Mouse (Mus musculus) heart, embryonic 10.5 days (tissue): ENCODE data around the gene Nfib. TPM values are rescaled to one million over a fixed set of nuclear protein-coding genes. Genes with fewer than 3 reads are reported as not detected.

ENCODE experiments used
- DNase-seq: peaks from one replicate; pipeline ENCODE4 v3.0.0-alpha.2; 2017; ENCODE audit warnings: low spot score
- H3K27ac ChIP-seq: fragments of 300-500 bp; sonication (generic); 2 replicates; pipeline ENCODE4 v1.5.1; 2016; ENCODE audit warnings: mild to moderate bottlenecking
- H3K27me3 ChIP-seq: fragments of 300-500 bp; sonication (generic); 2 replicates; pipeline ENCODE4 v1.6.1; 2016; ENCODE audit warnings: mild to moderate bottlenecking; ENCODE audit not compliant: poor library complexity, insufficient read depth, severe bottlenecking
- H3K36me3 ChIP-seq: fragments of 300-500 bp; sonication (generic); 2 replicates; pipeline ENCODE4 v1.6.1; 2016; ENCODE audit warnings: mild to moderate bottlenecking, moderate library complexity
- H3K4me1 ChIP-seq: fragments of 300-500 bp; sonication (generic); 2 replicates; pipeline ENCODE4 v1.6.1; 2016; ENCODE audit warnings: mild to moderate bottlenecking
- H3K4me3 ChIP-seq: fragments of 300-500 bp; sonication (generic); 2 replicates; pipeline ENCODE4 v1.5.1; 2016; ENCODE audit warnings: mild to moderate bottlenecking, moderate library complexity
- H3K9me3 ChIP-seq: fragments of 300-500 bp; sonication (generic); 2 replicates; pipeline ENCODE4 v1.6.1; 2016; ENCODE audit warnings: mild to moderate bottlenecking, moderate library complexity
- WGBS: fragments of 180-500 bp; shearing (Covaris S2); methylation state at CpG from one replicate; pipeline ENCODE4 v1.1.7; 2016; 5-methylcytosine and 5-hydroxymethylcytosine counted together
- polyA plus RNA-seq: library from polyadenylated mRNA; unstranded; fragments of >200 nt; fragmentation: Nextera tagmentation; extraction: Ambion mirVana; gene quantifications from 2 replicates; pipeline ENCODE4 v1.2.1, GENCODE M21; 2016

Nfib gene
- polyA plus RNA-seq, 1 experiment from 2014 or later = 38.1 TPM

DNA sequence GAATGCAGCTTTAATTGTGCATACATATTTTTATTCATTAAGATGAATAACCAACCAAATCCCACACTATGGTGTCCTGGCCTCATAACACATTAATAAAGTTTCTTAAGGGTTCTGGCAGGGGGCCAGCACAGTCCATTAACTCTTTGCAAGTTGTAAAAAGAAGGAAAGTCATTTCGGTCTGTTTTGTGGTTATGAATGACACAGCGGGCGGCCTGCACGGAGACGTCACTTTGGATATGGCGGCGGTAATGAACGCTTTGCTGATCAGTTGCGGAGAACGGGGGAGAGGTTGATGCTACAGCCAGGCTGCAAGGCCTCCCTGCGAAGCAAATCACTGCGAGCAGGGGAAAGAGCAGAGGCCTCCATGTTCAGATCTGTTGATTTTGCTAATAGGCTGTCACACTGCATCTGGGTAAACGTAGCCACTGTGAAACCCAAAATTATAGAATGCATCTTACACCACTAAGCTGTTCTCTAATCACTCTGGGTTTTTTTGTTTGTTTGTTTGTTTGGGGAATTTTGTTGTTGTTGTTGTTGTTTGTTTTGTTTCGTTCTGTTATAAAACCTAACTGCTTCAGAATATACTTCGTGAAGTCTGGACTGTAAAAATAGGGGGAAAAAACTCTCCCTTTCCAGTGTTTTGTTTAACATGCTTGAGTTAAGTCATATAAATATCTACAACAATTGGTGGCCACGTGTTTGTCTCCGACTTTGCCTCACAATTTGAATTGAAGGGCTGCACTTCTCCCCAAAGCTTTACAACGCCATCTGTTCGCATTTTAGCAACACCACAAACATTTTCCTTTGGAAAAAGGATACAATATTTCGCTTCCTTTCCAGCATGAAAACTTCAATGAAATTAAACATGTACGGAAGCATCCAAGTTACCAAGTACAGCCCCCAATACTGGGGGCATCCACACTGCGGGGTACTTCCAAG lies 296.8 kb downstream of the Nfib start:
- Histone ChIP-seq H3K27ac (no peak overlapping the region), H3K4me3 (no peak overlapping the region), H3K36me3 (no peaks in the 10 kb centered on the region)

DNA sequence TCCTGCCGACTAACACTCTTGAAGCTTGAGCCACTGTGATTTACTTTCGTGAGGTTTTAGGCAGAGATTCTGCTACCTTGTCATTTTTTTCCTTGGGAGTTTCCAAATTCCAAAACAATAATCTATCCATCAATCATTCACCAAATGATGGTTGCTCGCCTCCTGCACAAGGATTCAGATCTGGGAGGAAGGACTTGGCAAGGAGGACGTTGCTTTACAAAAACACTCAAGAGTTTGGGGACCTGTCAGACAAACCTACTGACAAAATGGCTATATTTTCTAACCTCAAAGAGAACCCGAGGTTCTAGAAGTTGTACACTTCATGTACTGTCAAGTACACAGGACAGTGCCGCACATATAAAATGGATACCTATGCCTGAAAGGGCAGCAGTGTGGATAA lies 299.0 kb downstream of the Nfib start:
- Histone ChIP-seq H3K4me1 (peaks cover 50% of the 10 kb centered on the region), H3K27me3 (no peaks in the 10 kb centered on the region), H3K36me3 (no peaks in the 10 kb centered on the region; the same call in 1 of the 2 replicates), H3K9me3 (no peaks in the 10 kb centered on the region), H3K27ac (no peak overlapping the region), H3K4me3 (no peak overlapping the region)
- WGBS = 51% methylated on average over 6 of the region's 6 CpGs
- no peak for DNase-seq

More for the DNA sequence above, 296.8 kb downstream of the Nfib start:
- DNase-seq = no peak
- H3K27me3 ChIP-seq = no peaks in the 10 kb centered on the region
- H3K4me1 ChIP-seq = peaks cover 57% of the 10 kb centered on the region
- WGBS = 82% methylated on average over 22 of the region's 22 CpGs
- H3K9me3 ChIP-seq = no peaks in the 10 kb centered on the region

DNA sequence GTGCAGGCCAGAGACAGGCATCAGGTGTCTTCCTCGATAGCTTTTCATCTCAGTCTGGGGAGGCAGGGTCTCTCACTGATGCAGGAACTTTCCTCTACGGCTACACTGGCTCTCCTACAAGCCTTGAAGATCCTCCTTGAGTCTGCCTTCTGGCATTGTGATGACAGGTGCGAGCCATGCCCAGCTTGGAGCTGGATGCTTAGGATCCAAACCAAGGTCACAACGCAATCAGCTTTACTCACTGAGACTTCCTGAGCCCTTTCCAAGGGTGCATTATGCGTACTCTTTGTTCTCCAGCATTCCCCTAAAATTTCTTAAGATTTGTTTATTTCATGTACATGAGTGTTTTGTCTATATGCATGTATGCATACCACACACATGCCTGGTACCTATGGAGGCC lies 299.8 kb downstream of the Nfib start:
- H3K4me3 ChIP-seq = no peak overlapping the region
- H3K9me3 ChIP-seq = no peaks in the 10 kb centered on the region
- H3K36me3 ChIP-seq = no peaks in the 10 kb centered on the region; the same call in 1 of the 2 replicates
- H3K27me3 ChIP-seq = no peaks in the 10 kb centered on the region
- H3K27ac ChIP-seq = no peak overlapping the region
- no peak for DNase-seq
- WGBS = 82% methylated on average over 5 of the region's 5 CpGs
- H3K4me1 ChIP-seq = peaks cover 52% of the 10 kb centered on the region

DNA sequence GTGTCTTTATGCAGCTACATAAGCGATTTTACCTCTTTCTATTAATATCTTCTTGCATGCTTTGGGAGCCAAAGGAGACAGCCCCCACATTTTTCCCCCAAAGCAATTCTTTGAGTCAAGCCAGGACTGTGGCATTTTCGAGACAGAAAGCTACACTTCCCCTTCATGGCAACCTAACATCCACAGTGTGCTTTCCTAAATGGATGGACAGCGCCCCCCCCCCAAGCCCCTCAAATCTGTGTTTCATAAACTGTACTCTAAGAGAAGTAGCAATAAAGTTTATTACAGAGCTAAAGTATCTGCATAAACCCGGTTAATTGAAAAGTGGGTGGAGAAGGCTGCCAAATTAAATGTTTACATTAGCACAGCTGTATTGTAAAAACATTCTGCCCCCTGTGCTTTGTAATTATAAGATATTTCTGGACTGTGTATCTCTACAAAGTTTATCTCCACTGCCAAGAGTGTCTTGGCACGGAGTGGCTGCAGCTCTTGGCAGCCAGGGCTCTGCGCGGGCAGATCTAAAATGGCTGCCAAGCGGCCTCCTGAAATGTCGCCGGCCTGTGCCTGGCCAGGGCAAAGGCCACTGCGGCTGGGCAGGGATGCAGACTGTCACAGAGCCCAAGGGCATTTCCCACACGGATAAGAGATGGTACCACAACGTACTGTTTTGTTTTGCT lies 301.4 kb downstream of the Nfib start:
- peaks cover 65% of the 10 kb centered on the region for H3K4me1 ChIP-seq
- no peaks in the 10 kb centered on the region; the same call in 1 of the 2 replicates for H3K36me3 ChIP-seq
- H3K4me3 ChIP-seq = no peak overlapping the region
- no peak for DNase-seq
- no peaks in the 10 kb centered on the region for H3K27me3 ChIP-seq
- H3K27ac ChIP-seq = peak overlapping the region; percentile 82; the same call in 1 of the 2 replicates
- WGBS = 57% methylated on average over 13 of the region's 13 CpGs
- no peaks in the 10 kb centered on the region for H3K9me3 ChIP-seq

DNA sequence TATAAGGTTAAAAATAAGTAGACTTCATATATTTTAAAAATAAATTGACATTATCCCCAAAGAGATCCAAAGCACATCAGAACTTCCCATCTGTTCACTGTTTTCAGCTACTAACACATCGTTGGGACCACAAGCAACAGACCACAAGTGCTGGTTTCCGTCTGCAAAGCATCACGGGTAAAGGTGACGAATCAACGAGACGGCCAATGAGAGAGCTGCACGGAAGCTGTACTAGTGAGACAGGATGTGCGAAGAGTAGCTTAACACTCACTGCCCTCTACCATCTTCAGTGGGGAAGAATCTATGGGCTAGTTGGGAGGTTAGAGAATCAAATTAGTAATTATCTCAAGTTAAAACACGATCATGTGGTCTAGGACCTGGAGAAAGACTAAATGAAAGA lies 302.9 kb downstream of the Nfib start:
- H3K27ac ChIP-seq = no peak overlapping the region
- WGBS = 87% methylated on average over 9 of the region's 9 CpGs
- no peaks in the 10 kb centered on the region; the same call in 1 of the 2 replicates for H3K36me3 ChIP-seq
- no peaks in the 10 kb centered on the region for H3K9me3 ChIP-seq
- no peaks in the 10 kb centered on the region for H3K27me3 ChIP-seq
- no peak for DNase-seq
- H3K4me3 ChIP-seq = no peak overlapping the region
- peaks cover 64% of the 10 kb centered on the region for H3K4me1 ChIP-seq

DNA sequence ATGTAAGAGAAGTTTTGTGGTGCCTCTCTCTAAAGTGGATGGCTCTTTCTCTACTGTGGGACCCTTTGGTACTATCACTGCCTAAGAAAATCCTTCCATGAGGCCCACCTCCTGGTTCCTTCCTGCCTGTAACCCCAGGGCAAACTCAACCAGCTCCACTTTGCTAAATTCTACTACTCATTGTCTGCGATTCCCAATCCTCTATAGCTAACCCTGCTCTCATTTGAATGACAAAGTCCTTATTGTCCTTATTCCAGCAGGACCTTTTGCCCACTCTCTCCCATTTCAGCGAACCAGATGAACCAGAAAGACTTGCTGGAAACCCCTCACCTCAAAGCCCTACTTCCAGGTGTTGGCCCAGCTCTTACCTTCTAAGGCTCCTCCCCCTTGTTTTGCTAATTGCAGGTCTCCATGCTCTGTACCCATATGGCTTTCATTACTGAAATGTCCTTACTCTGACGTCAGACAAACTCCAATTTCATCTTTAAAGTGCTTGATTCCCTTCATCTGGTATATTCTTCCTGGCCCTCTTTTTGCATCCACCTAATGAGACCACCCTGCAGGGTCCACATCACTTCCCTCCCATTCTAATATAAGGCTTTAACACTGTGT lies 304.0 kb downstream of the Nfib start:
- Histone ChIP-seq H3K4me1 (peaks cover 59% of the 10 kb centered on the region), H3K27me3 (no peaks in the 10 kb centered on the region), H3K4me3 (no peak overlapping the region), H3K36me3 (no peaks in the 10 kb centered on the region; the same call in 1 of the 2 replicates), H3K9me3 (no peaks in the 10 kb centered on the region), H3K27ac (peak overlapping the region; percentile 32; the same call in 1 of the 2 replicates)
- DNase-seq = no peak
- 50% methylated on average over 3 of the region's 3 CpGs for WGBS

DNA sequence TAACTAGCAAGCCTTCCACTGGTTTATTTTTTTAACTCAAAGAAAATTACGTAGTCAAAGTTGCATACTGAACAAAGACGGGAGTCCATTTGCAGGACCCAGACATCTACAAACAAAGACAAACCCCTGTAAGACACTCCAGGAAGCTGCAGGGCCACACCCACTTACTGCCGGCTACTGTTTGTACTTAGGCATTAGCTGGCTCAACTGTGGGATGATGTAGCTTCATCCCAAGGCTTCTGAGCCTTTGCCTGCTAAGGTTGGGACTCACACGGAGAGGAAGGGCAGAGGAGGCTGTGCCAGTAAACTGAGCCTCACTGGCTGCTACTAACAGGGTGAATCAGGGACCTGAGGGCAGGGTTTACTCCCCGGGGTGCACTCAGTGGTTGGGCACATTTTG lies 305.0 kb downstream of the Nfib start:
- no peak overlapping the region for H3K4me3 ChIP-seq
- no peaks in the 10 kb centered on the region for H3K9me3 ChIP-seq
- 22% methylated on average over 5 of the region's 5 CpGs for WGBS
- H3K36me3 ChIP-seq = no peaks in the 10 kb centered on the region; the same call in 1 of the 2 replicates
- H3K27me3 ChIP-seq = no peaks in the 10 kb centered on the region
- peak overlapping the region; percentile 43 for H3K27ac ChIP-seq
- peaks cover 49% of the 10 kb centered on the region for H3K4me1 ChIP-seq
- DNase-seq = no peak

DNA sequence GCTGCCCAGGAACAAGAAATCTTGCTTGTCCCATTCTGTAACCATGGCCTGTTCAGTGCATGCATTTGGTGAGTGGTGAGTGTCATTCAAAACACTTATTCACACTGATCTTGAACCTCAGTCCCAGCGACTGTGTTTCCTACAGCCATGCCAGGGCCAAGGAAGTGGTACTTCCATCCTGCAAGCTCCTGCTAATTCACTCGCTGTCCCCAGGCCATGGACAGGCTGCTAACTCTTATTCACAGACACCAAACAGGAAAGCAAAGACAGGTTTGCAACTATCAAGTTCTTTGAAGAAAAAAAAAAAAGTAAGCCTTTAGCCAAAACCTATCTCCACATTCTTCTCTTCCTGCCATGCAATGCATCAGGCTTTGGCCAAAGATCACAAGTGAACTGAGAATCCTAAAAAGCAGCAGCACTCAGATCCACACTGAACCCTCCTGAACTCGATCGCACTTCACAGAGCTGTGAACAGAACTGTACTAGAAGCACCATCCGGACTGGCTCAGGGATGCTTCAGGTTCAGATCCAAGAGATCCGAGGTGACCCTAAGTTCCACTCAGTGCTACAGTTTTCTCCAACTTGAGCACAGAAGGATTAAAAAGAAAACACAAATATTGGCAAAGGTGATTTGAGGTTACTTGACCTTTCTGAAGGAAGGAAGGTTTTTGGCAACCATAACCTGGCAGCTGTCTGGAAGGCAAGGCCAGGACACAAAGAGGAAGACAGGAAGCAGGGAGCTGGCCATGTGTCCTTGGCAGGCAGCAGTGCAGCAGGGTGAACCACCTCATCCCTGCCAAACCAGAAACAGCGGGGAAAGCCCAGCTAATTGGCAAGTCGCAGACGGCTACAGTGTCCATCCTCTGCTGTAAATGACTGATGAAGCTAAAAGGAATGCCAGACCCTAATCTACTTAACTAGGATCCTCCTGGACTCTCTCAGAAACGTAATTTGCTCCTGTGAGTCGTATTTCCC lies 305.9 kb downstream of the Nfib start:
- Histone ChIP-seq H3K4me3 (no peak overlapping the region), H3K27me3 (no peaks in the 10 kb centered on the region), H3K27ac (peak overlapping the region; percentile 43), H3K36me3 (no peaks in the 10 kb centered on the region; the same call in 1 of the 2 replicates), H3K4me1 (peaks cover 42% of the 10 kb centered on the region), H3K9me3 (no peaks in the 10 kb centered on the region)
- DNase-seq = no peak
- WGBS = 47% methylated on average over 11 of the region's 11 CpGs

DNA sequence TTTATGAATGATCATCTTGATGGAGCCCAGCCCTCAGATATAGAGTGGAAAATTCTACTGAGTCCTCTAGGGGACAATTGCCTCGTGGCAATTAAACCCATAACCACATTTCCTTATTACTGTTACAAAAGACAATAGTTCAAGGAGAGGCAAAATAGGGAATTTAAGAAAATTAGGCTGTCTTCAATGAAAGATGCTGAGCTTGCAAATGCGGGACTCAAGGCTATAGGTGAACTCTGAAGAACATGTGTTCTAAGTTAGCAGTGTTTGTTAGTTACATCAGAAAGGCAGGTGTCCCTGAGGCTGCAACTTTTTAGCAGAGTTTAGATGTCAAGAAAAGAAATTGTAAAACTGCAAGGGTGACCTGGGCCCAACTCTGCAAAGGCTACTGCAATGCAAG lies 307.3 kb downstream of the Nfib start:
- DNase-seq = no peak
- peaks cover 36% of the 10 kb centered on the region for H3K4me1 ChIP-seq
- 83% methylated on average over 2 of the region's 2 CpGs for WGBS

DNA sequence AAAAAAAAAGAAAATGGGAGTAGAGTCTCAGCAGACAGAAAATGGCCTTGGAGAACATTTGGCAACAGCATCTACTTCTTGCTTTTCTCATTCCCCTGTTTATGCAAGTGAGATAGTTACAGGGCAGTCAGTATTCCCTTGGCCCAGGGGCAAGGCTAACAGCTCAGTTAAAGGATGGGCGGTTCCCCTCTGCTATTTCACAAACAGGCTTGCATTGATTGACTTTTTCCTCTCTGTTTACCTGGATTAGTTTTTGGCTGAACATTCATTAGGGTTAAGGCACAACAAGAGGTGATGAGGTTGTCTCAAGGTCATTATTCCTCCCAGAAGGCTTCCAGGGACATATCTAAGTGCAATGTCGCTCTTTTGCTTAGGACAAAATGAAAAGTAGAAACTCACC lies 308.7 kb downstream of the Nfib start:
- Histone ChIP-seq H3K4me1 (peaks cover 36% of the 10 kb centered on the region), H3K9me3 (no peaks in the 10 kb centered on the region), H3K27ac (no peak overlapping the region), H3K4me3 (no peak overlapping the region), H3K36me3 (no peaks in the 10 kb centered on the region), H3K27me3 (no peaks in the 10 kb centered on the region)
- 89% methylated on average over 2 of the region's 2 CpGs for WGBS
- no peak for DNase-seq

More for the DNA sequence above, 307.3 kb downstream of the Nfib start:
- no peaks in the 10 kb centered on the region; the same call in 1 of the 2 replicates for H3K36me3 ChIP-seq
- no peak overlapping the region for H3K27ac ChIP-seq
- H3K4me3 ChIP-seq = no peak overlapping the region
- H3K9me3 ChIP-seq = no peaks in the 10 kb centered on the region
- no peaks in the 10 kb centered on the region for H3K27me3 ChIP-seq

DNA sequence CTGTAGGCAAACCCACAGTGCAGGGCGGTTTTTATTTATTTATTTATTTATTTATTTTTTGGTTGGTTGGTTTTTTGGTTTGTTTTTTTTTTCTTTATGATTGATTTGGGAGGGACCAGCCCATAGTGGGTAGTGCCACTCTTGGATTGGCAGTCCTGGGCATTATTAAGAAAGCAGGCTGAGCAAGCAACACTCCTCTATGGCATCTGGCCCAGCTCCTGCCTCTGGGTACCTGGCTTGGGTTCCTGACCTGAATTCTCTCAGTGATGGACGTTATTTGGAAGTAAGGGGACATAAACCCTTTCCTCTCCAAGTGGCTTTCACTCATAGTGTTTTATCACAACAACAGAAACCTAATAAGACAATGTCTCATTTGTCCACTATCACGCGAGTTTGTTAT lies 309.5 kb downstream of the Nfib start:
- no peaks in the 10 kb centered on the region for H3K36me3 ChIP-seq
- no peak overlapping the region for H3K4me3 ChIP-seq
- no peak for DNase-seq
- no peaks in the 10 kb centered on the region for H3K27me3 ChIP-seq
- no peaks in the 10 kb centered on the region for H3K9me3 ChIP-seq
- peaks cover 37% of the 10 kb centered on the region for H3K4me1 ChIP-seq
- H3K27ac ChIP-seq = no peak overlapping the region
- 78% methylated on average over 4 of the region's 4 CpGs for WGBS

DNA sequence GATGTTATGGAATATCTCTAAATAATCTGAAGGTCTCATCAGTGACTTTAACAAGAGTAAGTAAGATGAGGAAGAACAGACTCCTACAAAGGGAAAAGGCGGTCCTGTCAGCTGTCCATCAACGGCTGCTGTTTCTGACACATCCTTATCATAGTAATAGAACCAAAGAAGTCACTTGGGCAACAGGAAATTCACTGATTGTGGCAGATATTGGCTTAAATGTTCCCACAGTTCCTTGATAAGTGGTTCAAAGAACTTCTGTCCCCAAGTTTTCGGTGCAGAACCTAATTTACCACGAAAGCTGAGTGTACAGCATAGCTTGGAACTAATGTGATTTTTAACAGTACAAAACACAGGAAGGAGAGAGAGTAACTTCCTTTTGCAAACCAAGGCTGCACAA lies 311.2 kb downstream of the Nfib start:
- H3K27me3 ChIP-seq = no peaks in the 10 kb centered on the region
- H3K4me3 ChIP-seq = no peak overlapping the region
- no peaks in the 10 kb centered on the region for H3K36me3 ChIP-seq
- no peaks in the 10 kb centered on the region for H3K9me3 ChIP-seq
- WGBS = 15% methylated on average over 4 of the region's 4 CpGs
- no peak for DNase-seq
- peaks cover 29% of the 10 kb centered on the region for H3K4me1 ChIP-seq
- no peak overlapping the region for H3K27ac ChIP-seq
